Mouse (Mus musculus): ENCODE data around the gene Arhgap31. TPM values are rescaled to one million over a fixed set of nuclear protein-coding genes. Genes with fewer than 3 reads are reported as not detected.
A peak's percentile ranks its signal among the peaks of the same experiment; 100 is the strongest.
"Not testable (repeated sequence)": the region's sequence is repeated elsewhere in the genome, so short reads cannot be mapped to it uniquely, and the experiment has no call there.

The Arhgap31 gene
- polyA plus RNA-seq, 1 experiment from 2014 or later: 8.4 TPM

DNA sequence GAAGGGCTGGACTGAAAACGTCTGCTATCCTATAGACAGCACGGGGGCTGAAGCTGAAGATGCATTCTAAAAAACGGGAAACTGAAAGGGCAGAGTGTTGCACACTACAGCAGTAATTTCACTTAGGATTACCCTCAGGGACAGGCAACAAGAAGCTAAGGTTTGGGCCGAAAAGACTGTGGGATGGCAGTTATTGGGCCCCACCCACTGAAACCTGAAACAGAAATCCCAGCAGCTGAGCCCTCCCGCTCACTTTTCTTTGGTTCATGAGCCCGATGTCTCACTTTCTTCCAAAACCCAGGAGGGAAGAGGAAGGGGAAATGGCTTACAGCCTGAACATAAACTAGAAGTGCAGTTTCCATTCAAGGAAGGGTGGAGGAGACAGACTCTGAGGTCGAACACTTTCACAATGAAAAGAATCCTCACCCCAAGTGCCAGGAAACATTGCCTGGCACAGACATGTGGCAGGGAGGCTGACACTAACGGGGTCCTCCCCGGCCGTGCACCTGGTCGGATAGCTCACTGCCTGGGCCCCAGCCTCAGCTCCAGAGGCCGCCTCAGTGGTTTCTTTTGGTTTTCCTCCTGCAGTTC lies 33.5 kb downstream of the Arhgap31 start:
- Histone ChIP-seq H3K4me3 (ENCODE audit: low read depth, low read length) (no peak overlapping the region), H3K4me1 (ENCODE audit: control insufficient read depth, insufficient read depth, low read length) (no peaks in the 10 kb centered on the region; the same call in 1 of the 2 replicates), H3K27me3 (ENCODE audit: control insufficient read depth, insufficient read depth, low read length) (no peaks in the 10 kb centered on the region), H3K36me3 (ENCODE audit: control insufficient read depth, insufficient read depth, low read length) (no peaks in the 10 kb centered on the region), H3K9me3 (ENCODE audit: control insufficient read depth, low read length) (no peaks in the 10 kb centered on the region), H3K4me2 (no peak overlapping the region), H3K9ac (ENCODE audit: low read length) (no peak overlapping the region), H3K27ac (ENCODE audit: low read depth, low read length) (no peak overlapping the region)
- no peak for ATAC-seq (ENCODE audit: low FRiP score)
- WGBS: 54% methylated on average over 12 of the region's 12 CpGs
- peak; percentile 85 for DNase-seq (ENCODE audit: low spot score, missing footprints)

DNA sequence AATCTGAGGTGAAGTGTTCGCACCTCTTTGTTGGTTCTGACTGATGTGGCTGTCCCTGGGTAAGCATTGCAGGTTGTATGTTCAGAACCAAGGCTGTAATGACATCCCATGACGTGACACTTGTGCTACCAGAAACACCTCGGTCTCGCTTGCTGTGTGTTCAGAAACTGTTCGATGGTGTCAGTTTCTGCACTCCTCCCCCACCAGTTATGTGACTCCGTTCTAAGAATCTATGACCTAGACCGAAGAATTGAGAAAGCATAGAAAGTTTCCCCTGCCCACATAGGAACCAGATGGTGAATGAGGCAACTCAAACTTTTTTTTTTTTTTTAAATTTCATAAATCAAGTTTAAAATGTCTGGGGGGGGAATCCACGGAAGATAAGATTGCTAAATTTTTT lies 34.2 kb downstream of the Arhgap31 start:
- Histone ChIP-seq H3K4me3 (ENCODE audit: low read depth, low read length) (no peak overlapping the region), H3K9ac (ENCODE audit: low read length) (no peak overlapping the region), H3K9me3 (ENCODE audit: control insufficient read depth, low read length) (no peaks in the 10 kb centered on the region), H3K4me2 (no peak overlapping the region), H3K36me3 (ENCODE audit: control insufficient read depth, insufficient read depth, low read length) (no peaks in the 10 kb centered on the region), H3K4me1 (ENCODE audit: control insufficient read depth, insufficient read depth, low read length) (no peaks in the 10 kb centered on the region; the same call in 1 of the 2 replicates), H3K27me3 (ENCODE audit: control insufficient read depth, insufficient read depth, low read length) (no peaks in the 10 kb centered on the region), H3K27ac (ENCODE audit: low read depth, low read length) (no peak overlapping the region)
- WGBS: 84% methylated on average over 8 of the region's 8 CpGs
- ATAC-seq (ENCODE audit: low FRiP score): no peak
- DNase-seq (ENCODE audit: low spot score, missing footprints): peak; percentile 81

DNA sequence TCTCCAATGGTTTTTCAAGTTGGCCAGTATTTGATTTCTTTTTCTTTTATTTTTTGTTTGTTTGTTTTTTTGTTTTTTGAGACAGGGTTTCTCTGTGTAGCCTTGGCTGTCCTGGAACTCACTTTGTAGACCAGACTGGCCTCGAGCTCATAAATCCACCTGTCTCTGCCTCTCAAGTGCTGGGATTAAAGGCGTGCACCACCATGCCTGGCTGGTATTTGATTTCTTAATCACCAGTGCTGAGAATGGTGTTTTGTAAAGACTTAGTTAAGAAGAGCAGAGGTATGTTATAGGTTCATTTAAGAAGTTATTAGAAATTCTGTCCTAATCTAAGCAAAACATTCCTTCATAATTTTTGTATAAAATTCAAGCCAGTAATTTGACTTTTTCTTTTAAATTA lies 35.1 kb downstream of the Arhgap31 start:
- H3K9me3 ChIP-seq (ENCODE audit: control insufficient read depth, low read length); H3K4me2 ChIP-seq; H3K4me3 ChIP-seq (ENCODE audit: low read depth, low read length); H3K27me3 ChIP-seq (ENCODE audit: control insufficient read depth, insufficient read depth, low read length); H3K9ac ChIP-seq (ENCODE audit: low read length); H3K36me3 ChIP-seq (ENCODE audit: control insufficient read depth, insufficient read depth, low read length); H3K27ac ChIP-seq (ENCODE audit: low read depth, low read length); H3K4me1 ChIP-seq (ENCODE audit: control insufficient read depth, insufficient read depth, low read length); ATAC-seq (ENCODE audit: low FRiP score): not testable (repeated sequence)
- peak; percentile 81 for DNase-seq (ENCODE audit: low spot score, missing footprints)
- WGBS: 88% methylated on average over 2 of the region's 2 CpGs

GRCm38 (mm10) chr16:38677171-38677570 lies 35.9 kb downstream of the Arhgap31 start:
- Histone ChIP-seq H3K4me3 (ENCODE audit: low read depth, low read length) (no peak overlapping the region), H3K9me3 (ENCODE audit: control insufficient read depth, low read length) (no peaks in the 10 kb centered on the region), H3K4me2 (no peak overlapping the region), H3K9ac (ENCODE audit: low read length) (no peak overlapping the region), H3K4me1 (ENCODE audit: control insufficient read depth, insufficient read depth, low read length) (peaks cover 6% of the 10 kb centered on the region), H3K27me3 (ENCODE audit: control insufficient read depth, insufficient read depth, low read length) (no peaks in the 10 kb centered on the region), H3K27ac (ENCODE audit: low read depth, low read length) (no peak overlapping the region), H3K36me3 (ENCODE audit: control insufficient read depth, insufficient read depth, low read length) (no peaks in the 10 kb centered on the region)
- no peak for ATAC-seq (ENCODE audit: low FRiP score)
- DNase-seq (ENCODE audit: low spot score, missing footprints): peak; percentile 59
- WGBS: 92% methylated on average over 6 of the region's 6 CpGs

- peak; percentile 75 for DNase-seq (ENCODE audit: low spot score, missing footprints)
- no peaks in the 10 kb centered on the region for H3K9me3 ChIP-seq (ENCODE audit: control insufficient read depth, low read length)
- no peak overlapping the region for H3K9ac ChIP-seq (ENCODE audit: low read length)
- H3K27ac ChIP-seq (ENCODE audit: low read depth, low read length): no peak overlapping the region
- 91% methylated on average over 4 of the region's 4 CpGs for WGBS
- H3K4me1 ChIP-seq (ENCODE audit: control insufficient read depth, insufficient read depth, low read length): peaks cover 7% of the 10 kb centered on the region
- H3K36me3 ChIP-seq (ENCODE audit: control insufficient read depth, insufficient read depth, low read length): no peaks in the 10 kb centered on the region
- H3K4me3 ChIP-seq (ENCODE audit: low read depth, low read length): no peak overlapping the region
- no peak overlapping the region for H3K4me2 ChIP-seq
- no peak for ATAC-seq (ENCODE audit: low FRiP score)
- H3K27me3 ChIP-seq (ENCODE audit: control insufficient read depth, insufficient read depth, low read length): no peaks in the 10 kb centered on the region
Observed at GRCm38 (mm10) chr16:38676647-38677046, 36.4 kb downstream of the Arhgap31 start.

- Histone ChIP-seq H3K9ac (ENCODE audit: low read length) (no peak overlapping the region), H3K4me3 (ENCODE audit: low read depth, low read length) (no peak overlapping the region), H3K4me2 (no peak overlapping the region), H3K27ac (ENCODE audit: low read depth, low read length) (no peak overlapping the region), H3K9me3 (ENCODE audit: control insufficient read depth, low read length) (no peaks in the 10 kb centered on the region), H3K36me3 (ENCODE audit: control insufficient read depth, insufficient read depth, low read length) (no peaks in the 10 kb centered on the region), H3K27me3 (ENCODE audit: control insufficient read depth, insufficient read depth, low read length) (no peaks in the 10 kb centered on the region), H3K4me1 (ENCODE audit: control insufficient read depth, insufficient read depth, low read length) (peaks cover 9% of the 10 kb centered on the region)
- DNase-seq (ENCODE audit: low spot score, missing footprints) (peak; percentile 69), ATAC-seq (ENCODE audit: low FRiP score) (no peak)
- WGBS: 55% methylated on average over 9 of the region's 9 CpGs
Observed at GRCm38 (mm10) chr16:38675600-38676335, 37.3 kb downstream of the Arhgap31 start.

GRCm38 (mm10) chr16:38674891-38675290 lies 38.2 kb downstream of the Arhgap31 start:
- ATAC-seq (ENCODE audit: low FRiP score) (no peak), DNase-seq (ENCODE audit: low spot score, missing footprints) (peak; percentile 37)
- no peak overlapping the region for H3K27ac ChIP-seq (ENCODE audit: low read depth, low read length)
- H3K9me3 ChIP-seq (ENCODE audit: control insufficient read depth, low read length): no peaks in the 10 kb centered on the region
- H3K36me3 ChIP-seq (ENCODE audit: control insufficient read depth, insufficient read depth, low read length): no peaks in the 10 kb centered on the region
- no peak overlapping the region for H3K9ac ChIP-seq (ENCODE audit: low read length)
- WGBS: 94% methylated on average over 11 of the region's 11 CpGs
- H3K4me2 ChIP-seq: no peak overlapping the region
- peaks cover 9% of the 10 kb centered on the region for H3K4me1 ChIP-seq (ENCODE audit: control insufficient read depth, insufficient read depth, low read length)
- H3K27me3 ChIP-seq (ENCODE audit: control insufficient read depth, insufficient read depth, low read length): no peaks in the 10 kb centered on the region
- no peak overlapping the region for H3K4me3 ChIP-seq (ENCODE audit: low read depth, low read length)

- ATAC-seq (ENCODE audit: low FRiP score): peak; percentile 93
- Histone ChIP-seq H3K9ac (ENCODE audit: low read length) (no peak overlapping the region), H3K4me3 (ENCODE audit: low read depth, low read length) (no peak overlapping the region), H3K4me2 (no peak overlapping the region), H3K27ac (ENCODE audit: low read depth, low read length) (0 out of 2 replicates have a peak overlapping the region, but pooled peaks have one; percentile 22), H3K4me1 (ENCODE audit: control insufficient read depth, insufficient read depth, low read length) (peaks cover 9% of the 10 kb centered on the region), H3K27me3 (ENCODE audit: control insufficient read depth, insufficient read depth, low read length) (no peaks in the 10 kb centered on the region), H3K36me3 (ENCODE audit: control insufficient read depth, insufficient read depth, low read length) (no peaks in the 10 kb centered on the region), H3K9me3 (ENCODE audit: control insufficient read depth, low read length) (no peaks in the 10 kb centered on the region)
- WGBS: 38% methylated on average over 15 of the region's 15 CpGs
- peak; percentile 87 for DNase-seq (ENCODE audit: low spot score, missing footprints)
Observed at GRCm38 (mm10) chr16:38673511-38673910, 39.6 kb downstream of the Arhgap31 start.

DNA sequence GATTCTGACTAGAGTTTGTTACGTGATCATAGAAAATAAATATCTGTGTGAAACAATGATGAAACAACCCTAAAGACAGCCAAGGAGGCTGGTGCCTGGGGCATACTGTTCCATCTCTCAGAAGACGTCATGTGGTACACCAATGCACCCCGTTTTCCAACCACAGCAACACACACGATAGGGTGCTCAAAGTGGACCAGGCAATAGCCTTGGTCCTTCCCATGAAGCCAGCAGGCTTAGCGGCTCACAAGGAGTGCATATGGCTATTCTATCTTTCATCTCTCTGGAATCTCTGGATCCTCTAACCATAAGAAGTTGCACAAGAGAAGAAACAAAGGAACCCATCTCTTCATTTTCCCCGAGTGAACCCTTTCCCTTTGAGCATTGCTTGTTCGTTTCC lies 40.1 kb downstream of the Arhgap31 start:
- DNase-seq (ENCODE audit: low spot score, missing footprints) (no peak), ATAC-seq (ENCODE audit: low FRiP score) (no peak)
- WGBS: 89% methylated on average over 7 of the region's 7 CpGs
- no peak overlapping the region for H3K4me2 ChIP-seq
- H3K36me3 ChIP-seq (ENCODE audit: control insufficient read depth, insufficient read depth, low read length): no peaks in the 10 kb centered on the region
- H3K4me1 ChIP-seq (ENCODE audit: control insufficient read depth, insufficient read depth, low read length): peaks cover 9% of the 10 kb centered on the region
- H3K9ac ChIP-seq (ENCODE audit: low read length): no peak overlapping the region
- no peaks in the 10 kb centered on the region for H3K27me3 ChIP-seq (ENCODE audit: control insufficient read depth, insufficient read depth, low read length)
- no peak overlapping the region for H3K4me3 ChIP-seq (ENCODE audit: low read depth, low read length)
- H3K27ac ChIP-seq (ENCODE audit: low read depth, low read length): no peak overlapping the region
- no peaks in the 10 kb centered on the region for H3K9me3 ChIP-seq (ENCODE audit: control insufficient read depth, low read length)
